Mouse (Mus musculus) MEL (cell line): ENCODE measurements around the gene Wdr78.

ENCODE experiments used
- CTCF ChIP-seq, 3 experiments: IDR thresholded peaks in 2 of 3; conservative IDR thresholded peaks in 1 of 3; 2 replicates each; pipeline ENCODE4 v1.5.1; 2011 to 2012; ENCODE audit warnings: low read length in 3 of 3, low read depth in 2 of 3, mild to moderate bottlenecking in 2 of 3, improper control_type of control experiment in 1 of 3, inconsistent platforms in 1 of 3, mixed read lengths in 1 of 3, moderate library complexity in 1 of 3; ENCODE audit not compliant: control insufficient read depth in 1 of 3, insufficient read depth in 1 of 3, poor library complexity in 1 of 3, severe bottlenecking in 1 of 3
- E2F4 ChIP-seq: IDR thresholded peaks from 2 replicates; pipeline ENCODE4 v1.6.1; 2011; ENCODE audit warnings: low read depth, low read length, improper control_type of control experiment, borderline replicate concordance
- EP300 ChIP-seq, 2 experiments: IDR thresholded peaks; 2 replicates each; pipeline ENCODE4 v1.6.1; 2011; ENCODE audit warnings: improper control_type of control experiment in 2 of 2, low read length in 2 of 2, low read depth in 1 of 2, mild to moderate bottlenecking in 1 of 2
- ETS1 ChIP-seq: IDR thresholded peaks from 2 replicates; pipeline ENCODE4 v1.6.1; 2012; ENCODE audit warnings: low read depth, mild to moderate bottlenecking, inconsistent platforms, low read length, improper control_type of control experiment, moderate library complexity
- GABPA ChIP-seq: IDR thresholded peaks from 2 replicates; pipeline ENCODE4 v1.6.1; 2012; ENCODE audit warnings: low read depth, mild to moderate bottlenecking, inconsistent platforms, low read length, improper control_type of control experiment, moderate library complexity
- HCFC1 ChIP-seq: IDR thresholded peaks from 2 replicates; pipeline ENCODE4 v1.6.1; 2012; ENCODE audit warnings: low read depth, mild to moderate bottlenecking, inconsistent platforms, low read length, improper control_type of control experiment, moderate library complexity
- MAX ChIP-seq: IDR thresholded peaks from 2 replicates; pipeline ENCODE4 v1.6.1; 2011; ENCODE audit warnings: low read length, improper control_type of control experiment
- MEF2A ChIP-seq: IDR thresholded peaks from 2 replicates; pipeline ENCODE4 v1.6.1; 2014; ENCODE audit warnings: low read depth, mild to moderate bottlenecking, inconsistent platforms, low read length, improper control_type of control experiment; ENCODE audit not compliant: poor library complexity, insufficient replicate concordance, severe bottlenecking; ENCODE audit errors: extremely low read depth
- MYC ChIP-seq: IDR thresholded peaks from 2 replicates; pipeline ENCODE4 v1.6.1; 2011; ENCODE audit warnings: low read depth, mild to moderate bottlenecking, low read length, improper control_type of control experiment, moderate library complexity
- POLR2A ChIP-seq, 2 experiments: IDR thresholded peaks; 2 replicates each; pipeline ENCODE4 v1.6.1; 2011 to 2012; ENCODE audit warnings: low read length in 2 of 2, mild to moderate bottlenecking in 2 of 2, control low read depth in 1 of 2, improper control_type of control experiment in 1 of 2, low read depth in 1 of 2, moderate library complexity in 1 of 2; ENCODE audit not compliant: control insufficient read depth in 1 of 2, insufficient read depth in 1 of 2, poor library complexity in 1 of 2
- POLR2AphosphoS2 ChIP-seq: IDR thresholded peaks from 2 replicates; pipeline ENCODE4 v1.6.1; 2011; ENCODE audit warnings: low read length, improper control_type of control experiment
- RCOR1 ChIP-seq: IDR thresholded peaks from 2 replicates; pipeline ENCODE4 v1.6.1; 2012; ENCODE audit warnings: low read depth, mild to moderate bottlenecking, inconsistent platforms, low read length, improper control_type of control experiment
- TAL1 ChIP-seq: IDR thresholded peaks from 2 replicates; pipeline ENCODE4 v1.6.1; 2012; ENCODE audit warnings: mild to moderate bottlenecking, inconsistent platforms, low read length, moderate library complexity, mixed read lengths
- USF1 ChIP-seq: IDR thresholded peaks from 2 replicates; pipeline ENCODE4 v1.6.1; 2014; ENCODE audit warnings: low read depth, mild to moderate bottlenecking, inconsistent platforms, low read length, improper control_type of control experiment, moderate library complexity

DNA sequence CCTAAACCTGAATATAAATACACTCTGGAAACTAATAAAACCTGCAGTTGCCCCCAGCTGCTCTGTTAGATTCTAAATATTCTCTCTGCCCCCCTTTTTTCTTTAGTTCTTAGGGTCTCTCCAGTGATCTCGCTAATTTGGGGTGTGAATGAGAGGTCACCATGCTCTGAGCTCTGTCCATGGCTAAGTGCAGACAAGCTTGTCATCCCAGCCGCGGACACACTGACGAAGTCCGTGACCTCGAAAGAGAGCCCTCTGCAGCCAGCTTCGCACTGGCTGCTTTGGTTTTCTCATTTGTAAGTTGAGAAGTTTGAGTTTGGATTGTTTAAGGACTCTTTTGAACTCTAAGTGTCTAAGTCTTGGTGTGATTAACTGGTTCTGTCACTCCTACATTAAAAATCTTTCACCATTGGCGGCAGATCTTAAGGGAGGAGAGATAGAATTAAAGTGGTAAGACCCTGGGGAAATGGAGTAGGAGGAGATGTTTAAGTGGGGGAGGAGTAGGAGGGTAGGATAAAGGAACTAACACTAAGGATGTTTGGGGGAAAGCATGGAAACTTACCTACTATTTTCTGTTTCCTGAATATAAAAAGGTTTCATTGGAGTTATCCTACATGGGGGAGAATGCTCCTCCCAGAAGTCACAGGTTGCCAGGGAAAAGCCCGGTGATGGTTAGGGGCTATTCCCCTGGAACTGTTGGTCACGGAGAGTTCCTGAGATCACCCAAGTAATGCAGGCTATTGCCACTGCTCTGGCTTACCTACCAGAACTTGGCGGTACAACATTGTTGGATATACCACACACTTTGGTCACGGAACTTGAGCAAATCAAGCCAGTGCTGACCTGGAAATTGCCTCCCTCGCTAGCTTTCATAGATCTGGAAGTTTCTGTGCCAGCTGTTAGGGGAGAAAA lies 85.9 kb downstream of the Wdr78 start:
- no peak for TF ChIP-seq HCFC1
- TF ChIP-seq POLR2A (IDR thresholded peaks at IDR 0.05; ENCODE audit: control insufficient read depth in 1 of 2, insufficient read depth in 1 of 2, low read depth in 1 of 2, low read length in 2 of 2, poor library complexity in 1 of 2): no peak
- no peak for TF ChIP-seq USF1
- no peak for TF ChIP-seq CTCF (IDR thresholded peaks at IDR 0.05 in 2 of 3, conservative IDR thresholded peaks at IDR 0.05 in 1 of 3; ENCODE audit: control insufficient read depth in 1 of 3, insufficient read depth in 1 of 3, low read depth in 2 of 3, low read length in 3 of 3, poor library complexity in 1 of 3, severe bottlenecking in 1 of 3)
- TF ChIP-seq TAL1: no peak
- TF ChIP-seq E2F4: no peak
- TF ChIP-seq MAX: no peak
- TF ChIP-seq ETS1: no peak
- TF ChIP-seq MEF2A: no peak
- no peak for TF ChIP-seq GABPA
- TF ChIP-seq POLR2AphosphoS2: no peak
- no peak for TF ChIP-seq RCOR1
- TF ChIP-seq EP300 (IDR thresholded peaks at IDR 0.05; ENCODE audit: low read depth in 1 of 2, low read length in 2 of 2): no peak
- no peak for TF ChIP-seq MYC
